Mouse (Mus musculus) right cerebral cortex, postnatal 36 days (tissue): ENCODE measurements around the gene Pcca.

Experiments used
- DNase-seq, 2 experiments: peaks; one replicate each; pipeline ENCODE4 v3.0.0; 2022; ENCODE audit warnings: low spot score in 2 of 2, mixed read lengths in 1 of 2

Gene Pcca

DNA sequence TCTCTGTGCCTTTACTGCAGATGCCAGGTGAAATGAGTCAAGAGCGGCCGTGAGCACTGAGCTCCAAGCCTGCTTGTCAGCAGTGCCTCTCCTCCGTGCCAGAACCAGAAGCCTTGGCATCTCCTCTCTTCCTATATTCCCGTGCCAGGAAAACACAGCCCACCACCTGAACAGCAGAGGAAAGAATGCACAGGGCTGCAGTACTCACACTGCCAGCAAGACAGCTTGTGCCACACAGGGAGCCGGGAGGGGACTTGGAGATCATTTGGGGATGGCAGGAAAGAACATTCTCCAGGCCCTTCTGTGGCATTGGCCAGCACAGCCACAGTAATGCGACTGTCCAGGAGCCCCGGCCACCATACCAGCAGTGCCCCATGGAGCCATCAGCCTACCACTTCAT lies 351.8 kb downstream of the Pcca start:
- peak; percentile 24 to 36 for DNase-seq

DNA sequence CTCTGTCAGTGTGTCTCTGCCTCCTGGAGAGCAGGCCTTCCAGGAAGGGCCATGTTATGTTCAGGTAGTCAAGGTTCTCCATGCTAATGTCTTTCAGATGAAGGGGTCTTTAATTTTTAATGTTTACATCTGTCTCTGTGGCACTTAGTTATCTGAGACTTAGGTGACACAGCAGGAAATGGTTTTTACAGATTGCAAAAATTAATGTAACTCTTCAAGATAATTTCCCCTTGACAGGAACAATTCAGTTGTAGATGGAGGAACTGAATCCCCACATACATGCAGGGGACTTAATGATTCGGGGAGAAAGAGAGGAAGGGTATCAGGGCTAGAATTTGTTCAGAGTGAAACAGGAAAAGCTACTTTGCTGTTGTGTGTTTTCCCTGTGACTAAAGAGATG lies 353.2 kb downstream of the Pcca start:
- no peak for DNase-seq

DNA sequence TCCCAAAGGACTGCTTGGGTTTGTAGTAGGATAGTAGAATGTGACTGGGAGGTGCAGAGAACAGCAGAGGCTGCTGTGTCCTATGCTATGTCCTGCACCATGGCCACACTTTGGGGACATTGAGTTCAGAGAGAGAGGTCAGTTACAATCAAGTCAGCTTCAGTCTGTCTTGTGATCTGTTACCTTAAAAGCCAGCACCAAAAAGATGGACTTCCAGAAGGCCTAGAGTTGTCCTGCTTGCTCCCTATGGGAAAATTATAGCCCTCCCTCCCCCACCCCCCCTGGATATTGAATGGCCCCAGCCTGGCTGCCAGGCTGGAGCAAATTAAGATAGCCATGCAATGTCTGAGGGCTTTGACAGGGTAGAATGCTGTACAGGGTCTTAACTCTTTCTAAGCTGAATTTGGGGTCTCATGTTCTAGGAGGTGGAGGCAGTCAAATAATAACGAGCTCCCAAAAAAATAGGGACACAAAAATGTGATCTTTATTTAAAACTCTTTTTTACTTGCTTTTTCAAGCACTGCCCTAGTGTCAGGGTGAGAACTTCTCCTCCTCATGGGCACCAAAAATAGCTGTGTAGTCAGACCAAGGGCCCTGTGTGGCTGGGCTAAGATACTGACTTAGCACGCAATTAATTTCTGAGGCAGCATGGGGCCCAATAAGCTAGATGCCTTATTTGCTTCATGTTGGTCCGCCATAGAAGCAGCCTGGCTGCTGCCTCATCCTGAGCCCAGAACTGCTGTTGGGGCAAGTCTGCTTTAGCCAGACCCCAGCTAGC lies 353.8 kb downstream of the Pcca start:
- DNase-seq, result no peak

DNA sequence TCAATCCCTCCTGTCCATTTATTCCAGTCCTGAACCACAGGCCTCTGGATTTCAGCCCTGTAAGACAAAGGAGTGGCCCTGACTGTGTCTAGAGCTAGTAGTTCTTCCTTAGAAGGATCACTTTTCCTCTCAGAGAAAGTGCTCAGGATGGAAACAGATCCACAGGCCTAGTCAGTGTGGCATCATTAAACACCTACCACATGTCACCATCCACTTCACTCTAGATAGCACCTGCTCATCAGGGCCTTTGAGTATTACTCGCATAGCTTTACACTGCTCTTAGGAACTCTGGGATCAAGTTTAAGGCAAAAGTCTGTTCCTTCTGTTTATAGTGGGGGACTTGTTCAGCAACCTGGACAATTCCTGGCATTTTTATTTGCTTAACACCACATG lies 354.4 kb downstream of the Pcca start:
- no peak for DNase-seq

DNA sequence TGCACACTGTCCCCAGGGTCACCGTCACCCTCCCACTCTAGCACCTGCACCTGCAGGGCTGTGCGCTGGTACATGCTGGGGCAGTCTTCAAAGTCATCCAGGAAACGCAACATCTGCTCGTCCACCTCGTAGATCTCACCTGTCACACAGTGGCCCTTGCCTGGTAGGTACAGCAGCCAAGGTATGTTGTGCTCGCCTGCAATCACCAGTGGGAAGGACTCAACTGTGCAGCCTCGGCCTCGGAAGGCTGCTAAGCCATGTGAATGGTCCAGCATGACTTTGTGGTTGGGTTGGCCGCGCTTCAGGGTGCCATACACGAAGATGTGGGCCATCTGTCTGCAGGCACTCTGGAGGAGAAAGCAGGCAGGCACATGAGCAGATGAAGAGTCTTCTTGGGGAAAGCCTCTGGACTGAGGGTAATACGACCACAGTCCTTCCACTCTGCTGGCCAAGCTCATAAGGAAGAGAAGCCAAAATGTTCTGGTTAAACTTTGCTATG lies 357.4 kb downstream of the Pcca start:
- DNase-seq, result no peak

DNA sequence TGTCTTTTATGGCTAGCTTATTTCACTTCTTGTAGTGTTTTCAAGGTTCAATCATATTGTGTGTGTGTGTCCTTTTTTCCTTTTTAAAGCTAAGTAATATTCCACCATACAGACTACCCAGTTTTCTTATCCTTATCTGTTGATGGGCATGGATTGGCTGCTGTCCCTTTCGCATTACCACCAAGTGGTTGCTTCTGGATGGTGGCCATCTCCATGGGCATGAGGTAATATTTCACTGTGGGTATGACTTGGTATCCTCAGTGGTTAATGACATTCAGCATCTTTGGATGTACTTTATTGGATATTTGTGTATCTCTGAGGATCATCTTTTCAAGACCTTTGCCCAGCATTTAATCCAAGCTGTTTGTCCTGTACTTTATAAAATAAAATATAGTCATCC lies 362.0 kb downstream of the Pcca start:
- DNase-seq, result no peak

DNA sequence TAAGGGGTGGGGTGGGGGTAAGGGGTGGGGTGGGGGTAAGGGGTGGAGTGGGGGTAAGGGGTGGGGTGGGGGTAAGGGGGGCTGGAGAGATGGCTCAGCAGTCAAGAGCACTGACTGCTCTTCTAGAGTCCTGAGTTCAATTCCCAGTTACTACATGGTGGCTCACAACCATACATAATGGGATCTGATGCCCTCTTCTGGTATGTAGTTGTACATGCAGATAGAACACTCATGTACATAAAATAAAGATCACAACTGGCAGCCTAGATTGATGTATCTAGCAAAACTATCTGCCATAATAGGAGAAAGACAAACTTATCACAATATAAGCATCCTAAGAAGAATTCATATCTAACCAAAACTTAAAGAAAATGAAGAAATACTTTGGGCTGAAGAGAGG lies 364.4 kb downstream of the Pcca start:
- DNase-seq, result no peak

DNA sequence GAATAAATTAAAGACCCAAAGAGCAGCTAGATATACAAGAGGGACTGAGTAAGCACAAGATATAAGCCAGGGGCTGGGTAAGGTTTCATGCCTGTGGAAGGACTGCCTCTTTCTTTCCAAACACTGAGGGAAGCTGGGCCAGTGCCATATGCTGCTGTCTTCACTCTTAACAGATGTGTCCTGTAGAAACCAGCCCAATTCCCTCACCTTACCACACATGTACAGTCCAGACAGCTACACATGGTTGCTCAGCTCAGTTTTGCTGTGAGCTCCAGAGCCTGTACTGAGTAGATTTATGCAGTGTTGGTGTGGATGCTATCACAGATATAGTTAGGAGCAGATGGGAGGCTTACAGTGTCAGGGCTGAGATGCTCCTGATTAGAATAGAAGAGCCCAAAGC lies 366.6 kb downstream of the Pcca start:
- DNase-seq, result no peak

DNA sequence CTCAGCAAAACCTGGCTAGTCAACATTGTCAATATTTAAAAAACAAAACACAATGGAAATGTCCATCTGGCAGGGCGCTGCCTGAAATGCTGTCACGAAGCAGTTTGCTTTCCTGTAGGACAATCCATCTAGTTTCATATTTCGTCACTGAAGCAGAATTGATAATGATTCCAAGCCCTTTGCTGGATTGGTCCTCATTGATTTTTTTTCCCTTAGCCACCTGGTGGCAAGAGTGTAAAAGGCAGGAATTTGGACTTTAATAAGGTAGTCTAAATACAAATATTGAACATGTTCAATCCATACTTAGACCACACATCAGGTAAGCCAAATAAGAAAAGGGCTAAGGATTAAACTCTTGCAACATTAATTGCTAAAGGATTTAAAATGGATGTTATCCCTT lies 367.1 kb downstream of the Pcca start:
- no peak for DNase-seq

DNA sequence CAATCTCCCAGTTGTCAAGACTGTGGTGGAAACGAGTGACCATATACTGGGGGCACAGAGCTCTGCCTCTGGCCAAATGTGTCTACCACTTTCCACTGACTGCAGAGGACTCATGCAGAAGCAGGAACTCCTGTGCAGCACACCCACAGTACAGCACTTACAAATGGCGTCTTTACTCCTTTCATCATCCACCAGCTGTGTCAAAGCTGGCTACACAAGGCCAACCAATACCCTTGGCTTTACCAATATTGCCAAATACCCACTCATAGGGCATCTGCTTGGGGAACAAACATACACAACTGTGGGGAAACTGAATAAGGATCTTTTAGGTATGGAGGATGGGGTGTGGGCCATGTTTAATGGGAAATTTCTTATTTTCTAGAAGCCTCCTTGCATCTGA lies 367.6 kb downstream of the Pcca start:
- no peak for DNase-seq

DNA sequence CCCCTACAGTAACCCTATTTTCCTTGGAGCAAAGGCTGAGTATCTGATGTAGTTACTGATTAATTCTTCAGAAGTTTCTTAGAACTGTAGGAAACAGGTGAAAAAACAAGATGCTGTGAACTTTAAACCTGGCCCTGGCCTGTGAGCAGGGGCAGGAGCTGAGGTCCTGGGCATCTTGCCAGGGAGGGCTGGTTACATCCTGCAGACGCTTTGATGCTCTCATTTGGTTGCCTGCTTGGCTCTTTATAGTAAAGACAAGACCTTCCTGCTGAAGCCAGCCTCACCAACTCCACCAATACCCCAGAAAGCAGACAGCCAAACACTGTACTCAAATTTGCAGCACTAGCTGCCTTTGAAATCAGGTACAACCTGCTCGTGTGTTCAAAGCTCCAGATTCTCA lies 368.0 kb downstream of the Pcca start:
- DNase-seq, result no peak

DNA sequence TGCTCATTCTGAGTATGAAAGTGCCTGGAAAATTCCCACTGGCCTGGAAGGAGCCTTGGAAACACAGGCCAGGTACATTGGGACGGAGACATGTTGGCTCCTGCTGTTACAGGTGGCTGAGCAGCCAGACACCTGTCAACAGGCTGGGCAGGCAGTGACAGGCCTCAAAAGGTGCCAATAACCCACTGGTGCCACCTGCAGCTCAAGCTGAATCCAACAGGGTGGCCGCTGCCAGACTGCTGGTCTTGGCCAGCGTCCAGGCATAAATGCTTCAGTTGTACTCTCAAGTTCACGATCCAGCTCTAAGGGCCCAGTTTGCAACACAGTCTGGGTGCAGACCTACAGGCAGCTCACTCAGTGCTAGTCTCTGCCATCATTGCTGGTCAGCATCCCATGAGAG lies 368.8 kb downstream of the Pcca start:
- peak; percentile 19 to 32 for DNase-seq

DNA sequence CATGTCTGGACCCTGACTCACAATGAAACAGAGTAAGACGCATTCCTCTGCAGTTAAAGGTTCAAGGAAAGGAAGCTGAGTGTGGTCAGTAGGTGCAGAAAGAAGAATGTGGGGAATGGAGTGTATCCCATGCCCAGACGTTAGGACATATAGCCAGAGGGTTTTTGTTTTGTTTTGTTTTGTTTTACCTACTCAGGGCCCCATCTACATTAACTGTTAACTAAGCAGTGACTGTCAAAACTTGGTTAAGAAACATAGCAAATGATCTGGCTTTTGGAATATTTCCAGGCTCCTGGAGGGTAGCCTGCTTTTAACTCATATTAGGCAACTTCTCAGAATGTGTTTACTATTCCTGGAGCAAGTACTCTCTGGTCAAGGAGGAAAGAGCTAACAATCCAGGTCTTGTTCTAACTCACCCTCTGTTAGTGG lies 369.8 kb downstream of the Pcca start:
- no peak for DNase-seq

DNA sequence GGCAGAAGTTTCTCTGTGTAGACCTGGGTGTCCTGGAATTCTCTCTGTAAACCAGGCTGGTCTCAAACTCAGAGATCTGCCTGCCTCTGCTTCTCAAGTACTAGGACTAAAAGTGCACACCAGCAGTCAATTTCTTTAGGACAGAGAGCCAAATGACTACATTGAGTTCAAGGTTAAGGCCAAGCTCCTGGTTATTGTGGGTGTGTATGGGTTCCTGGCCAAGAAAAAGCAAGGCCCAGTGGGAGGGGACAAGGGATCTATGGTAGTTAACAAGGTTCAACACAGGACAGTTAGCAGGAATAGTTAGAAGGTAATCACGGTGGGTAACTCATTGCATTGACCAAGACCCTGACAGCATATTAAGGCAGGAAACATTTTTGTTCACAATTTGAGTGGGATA lies 370.9 kb downstream of the Pcca start:
- no peak for DNase-seq

DNA sequence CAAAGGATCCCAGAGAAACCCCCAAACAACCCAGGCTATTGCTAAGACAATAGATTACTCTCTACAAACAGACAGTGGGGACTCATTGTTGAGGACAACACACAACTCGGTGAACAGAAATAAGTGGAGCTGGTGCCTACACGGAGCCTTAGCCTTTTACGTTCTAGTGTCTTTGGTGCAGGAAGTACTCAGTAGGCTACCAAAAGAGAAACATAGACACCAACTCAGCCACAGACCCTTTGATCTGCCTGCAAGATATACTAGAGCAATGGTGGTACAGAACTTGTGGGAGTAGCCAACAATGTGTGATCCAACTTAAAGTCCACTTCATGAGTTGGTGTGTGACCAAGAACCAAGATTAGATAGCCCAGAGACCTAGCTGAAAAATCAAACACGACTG lies 374.0 kb downstream of the Pcca start:
- DNase-seq, result no peak

DNA sequence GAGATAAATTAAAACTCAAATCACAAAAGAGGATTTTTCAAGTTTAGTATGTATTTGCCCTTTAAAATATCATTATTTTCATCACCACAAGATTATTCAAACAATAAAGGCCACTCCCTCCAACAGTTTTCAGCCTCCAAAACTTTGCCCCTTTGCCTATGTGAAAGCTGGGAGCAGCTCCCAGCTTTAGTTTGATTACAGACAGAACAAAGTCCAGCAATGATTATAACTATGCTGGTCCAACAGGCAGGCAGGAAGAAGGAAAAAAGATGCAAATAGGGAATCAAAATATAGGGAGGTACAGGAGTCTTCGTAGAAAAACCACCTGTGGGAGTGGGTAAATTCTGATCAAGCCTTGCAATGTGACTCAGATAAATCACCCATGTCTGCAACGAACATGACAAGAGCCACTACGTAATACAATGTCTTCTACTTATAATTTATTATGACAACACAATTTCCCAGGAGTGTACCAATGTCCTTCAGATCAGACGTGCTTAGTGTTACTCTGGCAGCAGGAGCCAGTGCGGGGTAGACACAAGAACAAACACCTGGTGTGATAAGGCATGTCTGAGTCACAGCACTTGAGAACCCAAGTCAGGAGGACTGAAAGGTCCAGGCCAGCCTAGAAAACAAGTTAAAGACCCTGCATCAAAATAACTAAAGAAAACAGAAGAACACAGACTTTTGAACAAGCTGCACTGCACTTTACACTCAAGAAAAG lies 375.4 kb downstream of the Pcca start:
- DNase-seq, result no peak

DNA sequence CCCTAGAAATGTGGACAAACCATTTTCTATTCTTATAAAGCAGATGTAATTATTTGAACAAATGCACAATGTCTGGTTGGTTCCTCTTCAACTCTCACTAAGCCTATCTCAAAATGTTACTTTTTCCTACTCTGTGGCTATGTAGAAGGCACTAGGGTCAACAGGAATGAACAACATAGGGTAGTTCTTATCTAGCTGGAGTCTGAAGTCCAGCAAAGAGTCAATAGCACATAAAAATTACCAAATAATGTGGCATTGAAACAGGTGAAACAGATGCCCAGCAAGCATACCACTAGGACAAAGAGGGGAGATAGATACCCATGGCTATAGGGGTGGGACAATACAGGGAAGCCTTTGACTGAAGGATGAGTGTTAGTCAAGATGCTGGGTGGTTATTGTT lies 377.1 kb downstream of the Pcca start:
- DNase-seq, result no peak

DNA sequence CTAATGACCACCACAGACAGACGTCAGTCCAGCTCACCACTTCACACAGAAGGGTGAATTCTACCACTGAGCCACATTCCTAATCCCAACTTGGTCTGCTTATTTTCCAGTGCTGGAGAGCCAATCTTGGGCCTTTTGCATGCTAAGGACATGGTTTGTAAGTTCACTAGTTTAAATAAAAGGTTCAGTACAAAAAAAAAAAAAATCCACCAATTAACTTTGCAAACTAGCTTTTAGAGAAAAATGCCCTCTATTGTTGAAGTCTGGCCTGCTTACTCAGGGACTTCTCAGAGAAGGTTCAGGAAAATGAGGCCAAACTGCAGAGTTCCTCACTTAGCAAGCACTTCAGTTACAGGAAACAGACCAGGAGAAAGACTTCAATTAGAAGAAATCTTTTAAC lies 378.0 kb downstream of the Pcca start:
- DNase-seq, result no peak

DNA sequence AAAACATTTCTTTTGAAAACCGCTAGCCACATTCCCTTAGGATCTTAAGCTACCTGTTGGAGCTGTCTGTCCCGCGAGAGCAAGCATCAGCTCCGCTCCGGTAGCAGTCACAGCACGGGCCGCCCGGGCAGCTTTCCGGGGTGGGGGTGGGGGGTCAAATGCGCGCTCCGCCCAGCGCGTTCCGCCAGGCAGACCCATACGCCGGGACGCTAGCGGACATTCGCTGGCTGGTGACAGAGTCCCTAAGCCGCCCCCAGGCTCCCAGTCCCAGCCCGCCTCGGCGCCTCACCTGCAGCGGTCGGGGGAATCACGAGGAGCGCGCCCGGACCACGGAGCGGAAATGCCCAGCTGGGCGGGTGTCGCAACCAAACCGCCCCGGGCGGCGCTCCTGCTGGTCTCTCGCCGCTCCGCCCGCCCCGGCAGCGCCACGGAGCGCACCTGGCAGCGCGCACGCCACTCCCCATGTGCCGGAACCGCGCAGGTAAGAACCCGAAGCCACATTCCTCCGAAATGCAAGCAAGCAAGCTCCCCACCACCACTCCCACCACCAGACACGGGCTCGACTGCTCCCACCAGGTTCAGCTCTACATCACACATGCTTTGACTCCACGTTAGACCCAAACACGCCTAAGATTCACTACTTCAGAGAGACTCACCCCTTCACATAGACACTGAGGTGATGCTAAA lies 378.8 kb downstream of the Pcca start:
- peak; percentile 29 to 34 for DNase-seq

DNA sequence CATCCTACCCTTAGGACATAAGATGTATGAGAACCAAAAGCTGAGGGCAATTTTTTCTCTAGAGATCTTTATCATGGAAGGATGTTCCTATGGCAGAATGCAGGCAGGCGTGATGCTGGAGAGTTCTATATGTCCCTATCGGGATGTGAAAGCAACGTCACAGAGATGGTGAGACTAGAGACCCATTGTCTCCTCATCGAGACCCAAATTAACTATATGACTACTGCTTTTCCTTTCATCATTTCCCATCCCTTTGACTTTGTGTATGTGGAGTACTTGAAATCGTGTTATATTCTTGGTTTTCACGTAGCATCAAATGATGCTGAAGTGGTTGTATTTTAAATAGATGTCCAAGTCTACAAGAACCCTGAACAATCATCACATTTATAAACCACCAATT lies 379.5 kb downstream of the Pcca start, which contains the start of gene Ggact:
Gene Ggact, minus strand, starts transcription at position 101 of the 400 bp plus-strand sequence.
- no peak for DNase-seq

DNA sequence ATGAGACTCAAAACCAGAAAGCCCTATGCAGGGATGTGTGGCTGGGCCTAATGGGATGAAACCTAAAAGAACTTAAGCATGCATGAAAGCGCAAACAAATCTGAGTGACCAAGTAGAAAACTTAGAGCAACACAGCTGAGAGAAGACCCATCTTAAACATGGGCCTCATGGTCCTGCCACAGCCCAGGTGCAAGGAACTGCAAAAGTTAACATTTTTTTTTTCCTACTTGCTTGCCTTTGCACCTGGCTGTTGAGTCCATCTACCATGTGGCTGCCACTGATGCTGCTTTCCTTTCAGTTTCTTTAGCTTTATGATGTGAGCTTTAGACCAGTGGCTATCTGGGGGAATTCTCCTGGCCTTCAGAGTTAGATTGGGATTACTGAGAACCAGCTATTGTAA lies 383.6 kb downstream of the Pcca start:
- DNase-seq, result no peak

DNA sequence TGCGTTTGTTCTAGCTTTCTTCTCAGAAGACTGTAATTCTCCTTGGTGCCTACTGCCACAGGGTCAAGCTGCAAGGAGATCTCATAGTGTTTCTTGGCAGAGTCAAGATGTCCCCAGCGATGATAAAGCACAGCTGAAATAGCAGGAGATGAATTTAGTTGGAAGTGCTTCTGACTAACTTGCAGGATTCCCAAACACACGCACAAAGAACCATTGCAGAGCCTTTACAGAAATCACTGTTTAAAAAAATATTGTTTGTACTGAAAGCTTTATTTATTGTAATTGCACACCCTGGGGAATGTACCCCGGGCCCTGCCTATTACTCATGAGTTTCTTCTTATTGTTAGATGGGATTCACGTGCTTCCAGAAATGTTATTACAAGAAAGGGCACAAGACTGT lies 385.9 kb downstream of the Pcca start:
- no peak for DNase-seq

DNA sequence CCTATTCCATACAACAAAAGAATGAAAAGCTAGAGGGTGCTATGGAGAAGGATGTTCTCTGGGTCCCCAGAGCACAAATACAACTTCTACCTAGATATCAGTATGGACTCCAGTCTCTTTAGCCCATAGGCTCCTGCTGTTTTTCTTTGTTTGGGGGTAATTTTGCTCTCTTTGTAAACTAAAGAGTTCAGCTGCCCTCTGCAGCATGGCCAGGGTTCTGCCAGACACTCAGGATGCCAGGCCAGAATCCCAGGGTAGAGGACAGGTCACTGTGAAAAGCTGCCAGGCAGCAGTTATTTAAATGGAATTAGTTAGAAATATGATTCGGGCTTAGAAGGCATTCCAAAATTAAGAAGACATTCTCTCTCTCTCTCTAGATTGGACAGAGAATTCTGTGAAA lies 402.3 kb downstream of the Pcca start:
- DNase-seq, result no peak
